Mouse (Mus musculus) layer of hippocampus, adult 6 months (tissue): ENCODE measurements around the gene Bcam. TPM values are rescaled to one million over a fixed set of nuclear protein-coding genes. Genes with fewer than 3 reads are reported as not detected.

Source experiments
- long read RNA-seq, 2 experiments: library from polyadenylated mRNA; unstranded; transcript quantifications; one replicate each; pipeline ENCODE4 v2.0.0; 2019 to 2020
- polyA plus RNA-seq: library from polyadenylated mRNA; unstranded; fragments of <200 nt; fragmentation: Nextera tagmentation; gene quantifications from 2 replicates; pipeline ENCODE4 v1.2.3, GENCODE M21; 2021

Gene Bcam
- polyA plus RNA-seq, result 8.8 and 9.8 TPM in 2 replicates
- long read RNA-seq, experiment 1, transcript Bcam-201 (15 exons, 2,429 nt), result major isoform, 8 of 9 reads
- long read RNA-seq, experiment 1, partial matches to known transcripts, result 0 of 9 reads
- long read RNA-seq, experiment 1, other reads (novel, unspliced or antisense), result 1 of 9 reads
- long read RNA-seq, experiment 2, transcript Bcam-201 (15 exons, 2,429 nt), result major isoform, 60 of 66 reads
- long read RNA-seq, experiment 2, partial matches to known transcripts, result 3 of 66 reads
- long read RNA-seq, experiment 2, other reads (novel, unspliced or antisense), result 2 of 66 reads

GRCm38 (mm10) chr7:19770984-19771391, at the start of gene Bcam:
Bcam (minus strand) TSS chr7:19771016.

GRCm38 (mm10) chr7:19796697-19797588, 26.1 kb upstream of the Bcam start, which contains the start of gene Cblc:
Cblc (minus strand) TSS chr7:19796809.

GRCm38 (mm10) chr7:19750217-19751069, 20.4 kb downstream of the Bcam start, which contains the start of gene Nectin2:
Nectin2 (minus strand) TSS chr7:19750483.

GRCm38 (mm10) chr7:19715239-19716054, 55.4 kb downstream of the Bcam start, which contains the start of gene Tomm40:
Tomm40 (minus strand) TSS chr7:19715438.

Other genes starting within 250 kb of the Bcam start
- gene Ppp1r37, start 207.9 kb downstream of the Bcam start, polyA plus RNA-seq, result 1.7 and 2.4 TPM in 2 replicates
- gene Zfp296, start 193.7 kb downstream of the Bcam start, polyA plus RNA-seq, result 0.60 and 1.7 TPM in 2 replicates
- gene Gemin7, start 193.4 kb downstream of the Bcam start, polyA plus RNA-seq, result 136 and 146 TPM in 2 replicates
- 8.7 and 9.9 TPM in 2 replicates for gene Clasrp, start 166.5 kb downstream of the Bcam start, polyA plus RNA-seq
- 10.4 and 11.2 TPM in 2 replicates for gene Relb, start 141.6 kb downstream of the Bcam start, polyA plus RNA-seq
- 102 and 108 TPM in 2 replicates for gene Clptm1, start 106.0 kb downstream of the Bcam start, polyA plus RNA-seq
- gene Apoc2, start 93.1 kb downstream of the Bcam start, polyA plus RNA-seq, result not detected in 2 replicates
- gene Gm44805, start 89.6 kb downstream of the Bcam start, polyA plus RNA-seq, result not detected in 2 replicates
- gene Apoc4, start 89.5 kb downstream of the Bcam start, polyA plus RNA-seq, result not detected in 2 replicates
- 6.6 and 10.7 TPM in 2 replicates for gene Apoc1, start 78.4 kb downstream of the Bcam start, polyA plus RNA-seq
- gene Apoe, start 71.8 kb downstream of the Bcam start, polyA plus RNA-seq, result 9,624 and 9,681 TPM in 2 replicates
- 158 and 171 TPM in 2 replicates for gene Tomm40, start 55.6 kb downstream of the Bcam start, polyA plus RNA-seq
- gene Nectin2, start 20.5 kb downstream of the Bcam start, polyA plus RNA-seq, result 4.7 and 6.5 TPM in 2 replicates
- 0.11 TPM in 1 of 2 replicates, not detected in the other for gene Cblc, start 25.8 kb upstream of the Bcam start, polyA plus RNA-seq
- 0.46 and 0.52 TPM in 2 replicates for gene Bcl3, start 51.8 kb upstream of the Bcam start, polyA plus RNA-seq
- 3.9 and 5.1 TPM in 2 replicates for gene Gm19345, start 81.0 kb upstream of the Bcam start, polyA plus RNA-seq
- 0.13 TPM in 1 of 2 replicates, not detected in the other for gene Ceacam16, start 90.3 kb upstream of the Bcam start, polyA plus RNA-seq
- gene Ceacam19, start 116.9 kb upstream of the Bcam start, polyA plus RNA-seq, result not detected in 2 replicates
- gene Pvr, start 150.1 kb upstream of the Bcam start, polyA plus RNA-seq, result 1.6 and 1.9 TPM in 2 replicates
- 0.08 TPM in 1 of 2 replicates, not detected in the other for gene Igsf23, start 179.7 kb upstream of the Bcam start, polyA plus RNA-seq
- gene Ceacam20, start 194.4 kb upstream of the Bcam start, polyA plus RNA-seq, result not detected in 2 replicates
- not detected in 2 replicates for gene Nlrp9b, start 220.4 kb upstream of the Bcam start, polyA plus RNA-seq